Mouse (Mus musculus) B cell, adult 62 days (primary cell): ENCODE results near the gene Dnmt3a. TPM values are rescaled to one million over a fixed set of nuclear protein-coding genes. Genes with fewer than 3 reads are reported as not detected.

ENCODE experiments used
- total RNA-seq: library from RNA; stranded (reverse); gene quantifications from 4 replicates; pipeline ENCODE4 v1.2.4, GENCODE M21; 2023

Gene Dnmt3a
- 67.8 to 85.1 TPM (median 74.6 TPM) in 4 replicates for total RNA-seq

GRCm38 (mm10) chr12:3805852-3806251 is at the start of gene Dnmt3a:
Dnmt3a (plus strand) TSS chr12:3806007.

GRCm38 (mm10) chr12:3954651-3955050 is 148.8 kb downstream of the Dnmt3a start, which contains the start of gene Pomc:
Pomc (plus strand) TSS chr12:3954951.

Other genes with a start within 250 kb of the Dnmt3a start
- gene Dtnb, start 233.6 kb upstream of the Dnmt3a start, total RNA-seq: 39.7 to 56.9 TPM (median 48.0 TPM) in 4 replicates
- gene Pomc, start 148.9 kb downstream of the Dnmt3a start, total RNA-seq: 1.2 to 2.1 TPM (median 1.7 TPM) in 4 replicates
- gene Efr3b, start 232.9 kb downstream of the Dnmt3a start, total RNA-seq: 0.15 to 0.52 TPM in 2 of 4 replicates, not detected in the others